Mouse (Mus musculus) heart, adult 9 months (tissue): ENCODE measurements around the gene Olfr1377.
"Not testable (repeated sequence)": the region's sequence is repeated elsewhere in the genome, so short reads cannot be mapped to it uniquely, and the experiment has no call there.

Experiments used
- DNase-seq, 2 experiments: peaks; one replicate each; pipeline ENCODE4 v3.0.0; 2022; ENCODE audit warnings: low spot score in 2 of 2

Olfr1377 gene

GRCm38 (mm10) chr11:50981667-50982066, at the start of gene Olfr1377:
TSS of gene Olfr1377 (plus strand) at chr11:50981967.
- no peak for DNase-seq

GRCm38 (mm10) chr11:50932040-50932439, 49.7 kb upstream of the Olfr1377 start:
- no peak for DNase-seq

- DNase-seq, result no peak
These were observed 43.3 kb upstream of the Olfr1377 start for GRCm38 (mm10) chr11:50938435-50938834.

GRCm38 (mm10) chr11:50939621-50940366, 42.0 kb upstream of the Olfr1377 start:
- no peak for DNase-seq

GRCm38 (mm10) chr11:50942386-50942785, 39.4 kb upstream of the Olfr1377 start:
- no peak for DNase-seq

GRCm38 (mm10) chr11:50943506-50943905, 38.3 kb upstream of the Olfr1377 start, which contains the start of gene 4933414I15Rik:
TSS of gene 4933414I15Rik (minus strand) at chr11:50943765.
- DNase-seq, result no peak

- no peak for DNase-seq
These were observed 29.5 kb upstream of the Olfr1377 start for GRCm38 (mm10) chr11:50952290-50952689.

- DNase-seq, result no peak
These were observed 28.1 kb upstream of the Olfr1377 start, which contains the start of gene Prop1 for GRCm38 (mm10) chr11:50953665-50954064. TSS of gene Prop1 (minus strand) at chr11:50953765.

GRCm38 (mm10) chr11:50964886-50965285, 16.9 kb upstream of the Olfr1377 start:
- peak; percentile 33 to 77 for DNase-seq

- DNase-seq, result no peak
These were observed 15.5 kb upstream of the Olfr1377 start, which contains the start of gene Olfr1378 for GRCm38 (mm10) chr11:50966230-50966629. TSS of gene Olfr1378 (plus strand) at chr11:50966530.

GRCm38 (mm10) chr11:50977216-50977615, 4.6 kb upstream of the Olfr1377 start:
- DNase-seq, result no peak

- no peak for DNase-seq
These were observed 21.5 kb downstream of the Olfr1377 start, which contains the start of gene Olfr51 for GRCm38 (mm10) chr11:51003296-51003695. TSS of gene Olfr51 (plus strand) at chr11:51003596.

- DNase-seq, result peak in 1 of 2 experiments; percentile 10
These were observed 30.1 kb downstream of the Olfr1377 start for GRCm38 (mm10) chr11:51011821-51012220.

- DNase-seq, result no peak
These were observed 32.2 kb downstream of the Olfr1377 start, which contains the start of gene Olfr54 for GRCm38 (mm10) chr11:51013936-51014335. TSS of gene Olfr54 (plus strand) at chr11:51014236.

GRCm38 (mm10) chr11:51016341-51016740, 34.6 kb downstream of the Olfr1377 start:
- DNase-seq, result no peak

- DNase-seq, result not testable (repeated sequence)
These were observed 45.0 kb downstream of the Olfr1377 start for GRCm38 (mm10) chr11:51026811-51027210.

GRCm38 (mm10) chr11:51029381-51029780, 47.6 kb downstream of the Olfr1377 start:
- not testable (repeated sequence) for DNase-seq

- no peak for DNase-seq
These were observed 48.5 kb downstream of the Olfr1377 start for GRCm38 (mm10) chr11:51030225-51030624.

GRCm38 (mm10) chr11:51032851-51033250, 51.1 kb downstream of the Olfr1377 start:
- peak in 1 of 2 experiments; percentile 8 for DNase-seq

GRCm38 (mm10) chr11:51034141-51034540, 52.4 kb downstream of the Olfr1377 start:
- not testable (repeated sequence) for DNase-seq

- no peak for DNase-seq
These were observed 54.2 kb downstream of the Olfr1377 start for GRCm38 (mm10) chr11:51035951-51036350.
